Mouse (Mus musculus): ENCODE measurements around the gene Elk1. TPM values are rescaled to one million over a fixed set of nuclear protein-coding genes. Genes with fewer than 3 reads are reported as not detected.

The Elk1 gene
- polyA plus RNA-seq (2012; rRNA removed) (23.7 and 31.3 TPM in 2 replicates), polyA plus RNA-seq (2014; fragmentation: Nextera tagmentation; extraction: Ambion mirVana) (8.1 and 8.7 TPM in 2 replicates)

DNA sequence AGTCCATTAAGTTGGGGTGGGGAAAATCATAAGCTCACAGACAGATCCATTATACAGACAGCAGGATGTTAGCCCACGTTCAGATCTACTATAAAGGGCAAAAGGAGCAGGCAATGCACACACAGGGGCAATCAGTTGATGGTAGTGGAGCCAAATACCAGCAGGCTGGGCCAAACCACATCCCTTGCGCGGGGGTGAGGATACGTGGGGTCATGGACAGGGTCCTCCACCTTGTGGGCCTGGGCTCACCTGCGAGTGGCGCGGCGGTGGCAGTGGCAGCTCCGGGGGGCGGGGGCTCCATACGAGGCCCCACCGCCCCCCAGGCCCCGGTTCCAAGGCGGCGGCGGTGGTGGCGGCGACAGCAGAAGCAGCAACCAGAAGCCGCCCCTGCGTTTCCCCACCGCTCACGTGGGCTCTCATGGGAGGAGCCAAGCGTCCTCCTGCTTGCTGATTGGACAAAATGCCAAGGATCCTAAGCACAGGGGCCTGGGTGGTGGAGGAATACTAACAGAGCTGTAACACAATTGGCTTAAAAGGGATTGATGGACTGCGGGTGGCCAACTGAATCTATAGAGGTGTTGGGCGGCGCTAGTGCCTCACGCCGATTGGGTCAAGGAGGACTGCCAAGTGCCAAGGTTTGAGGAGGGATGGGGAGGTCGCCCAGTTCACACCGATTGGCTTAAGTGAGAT, at the start of gene Elk1:
Gene Elk1 (minus strand): TSS at position 418 of the 690 bp plus-strand sequence.
- Histone ChIP-seq H3K27me3 (ENCODE audit: control insufficient read depth, insufficient read depth, low read length) (no peaks in the 10 kb centered on the region), H3K27ac (replicated peaks; ENCODE audit: low read depth, low read length) (no peak within 1 kb of the TSS), H3K36me3 (ENCODE audit: control insufficient read depth, insufficient read depth, low read length) (no peaks in the 10 kb centered on the region), H3K4me2 (replicated peaks; ENCODE audit: low read depth, low read length, severe bottlenecking) (peak within 1 kb of the TSS; percentile 49), H3K9me3 (ENCODE audit: control insufficient read depth, low read length) (no peaks in the 10 kb centered on the region), H3K4me3 (replicated peaks; ENCODE audit: low read length) (peak within 1 kb of the TSS; percentile 60), H3K4me1 (ENCODE audit: control insufficient read depth, insufficient read depth, low read length) (no peaks in the 10 kb centered on the region), H3K9ac (ENCODE audit: low read depth, low read length, severe bottlenecking) (peak within 1 kb of the TSS; percentile 63)
- TF ChIP-seq POLR2A (IDR thresholded peaks at IDR 0.05; ENCODE audit: borderline replicate concordance, extremely low read depth, insufficient read depth, insufficient read length) = no peak
- ATAC-seq (ENCODE audit: low FRiP score, low read depth) = peak; percentile 97
- 26% methylated on average over 21 of the region's 30 CpGs for WGBS
- peak; percentile 87 for DNase-seq (ENCODE audit: low spot score)

DNA sequence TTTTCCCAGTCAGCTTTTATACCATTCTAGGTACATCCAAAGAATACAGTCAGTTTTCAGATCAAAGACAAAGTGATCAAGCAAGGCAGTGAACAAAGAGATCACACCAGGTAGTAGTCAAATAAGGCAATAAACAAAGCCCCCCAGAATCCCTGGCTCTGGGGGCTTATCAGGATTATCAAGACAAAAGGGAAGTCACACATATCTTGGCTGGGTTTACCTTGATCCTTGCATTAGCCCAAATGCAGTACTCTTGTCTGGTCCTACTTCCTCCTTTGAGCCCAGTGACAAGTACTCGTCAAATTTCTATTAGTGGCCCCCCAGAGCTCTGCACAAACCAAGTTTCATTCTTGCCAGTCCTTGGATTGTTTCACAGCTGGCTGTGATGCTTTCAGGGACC, 30.5 kb upstream of the Elk1 start:
- ATAC-seq (ENCODE audit: low FRiP score, low read depth) (no peak), DNase-seq (ENCODE audit: low spot score) (no peak)
- Histone ChIP-seq H3K4me2 (replicated peaks; ENCODE audit: low read depth, low read length, severe bottlenecking) (no peak overlapping the region), H3K36me3 (ENCODE audit: control insufficient read depth, insufficient read depth, low read length) (0 out of 2 replicates have a peak, but pooled peaks cover under 1% of the 10 kb centered on the region), H3K27ac (replicated peaks; ENCODE audit: low read depth, low read length) (no peak overlapping the region), H3K4me3 (replicated peaks; ENCODE audit: low read length) (no peak overlapping the region), H3K9me3 (ENCODE audit: control insufficient read depth, low read length) (no peaks in the 10 kb centered on the region), H3K27me3 (ENCODE audit: control insufficient read depth, insufficient read depth, low read length) (no peaks in the 10 kb centered on the region), H3K4me1 (ENCODE audit: control insufficient read depth, insufficient read depth, low read length) (no peaks in the 10 kb centered on the region), H3K9ac (ENCODE audit: low read depth, low read length, severe bottlenecking) (no peak overlapping the region)
- 72% methylated on average over 1 of the region's 1 CpGs for WGBS
- TF ChIP-seq POLR2A (IDR thresholded peaks at IDR 0.05; ENCODE audit: borderline replicate concordance, extremely low read depth, insufficient read depth, insufficient read length) = no peak

DNA sequence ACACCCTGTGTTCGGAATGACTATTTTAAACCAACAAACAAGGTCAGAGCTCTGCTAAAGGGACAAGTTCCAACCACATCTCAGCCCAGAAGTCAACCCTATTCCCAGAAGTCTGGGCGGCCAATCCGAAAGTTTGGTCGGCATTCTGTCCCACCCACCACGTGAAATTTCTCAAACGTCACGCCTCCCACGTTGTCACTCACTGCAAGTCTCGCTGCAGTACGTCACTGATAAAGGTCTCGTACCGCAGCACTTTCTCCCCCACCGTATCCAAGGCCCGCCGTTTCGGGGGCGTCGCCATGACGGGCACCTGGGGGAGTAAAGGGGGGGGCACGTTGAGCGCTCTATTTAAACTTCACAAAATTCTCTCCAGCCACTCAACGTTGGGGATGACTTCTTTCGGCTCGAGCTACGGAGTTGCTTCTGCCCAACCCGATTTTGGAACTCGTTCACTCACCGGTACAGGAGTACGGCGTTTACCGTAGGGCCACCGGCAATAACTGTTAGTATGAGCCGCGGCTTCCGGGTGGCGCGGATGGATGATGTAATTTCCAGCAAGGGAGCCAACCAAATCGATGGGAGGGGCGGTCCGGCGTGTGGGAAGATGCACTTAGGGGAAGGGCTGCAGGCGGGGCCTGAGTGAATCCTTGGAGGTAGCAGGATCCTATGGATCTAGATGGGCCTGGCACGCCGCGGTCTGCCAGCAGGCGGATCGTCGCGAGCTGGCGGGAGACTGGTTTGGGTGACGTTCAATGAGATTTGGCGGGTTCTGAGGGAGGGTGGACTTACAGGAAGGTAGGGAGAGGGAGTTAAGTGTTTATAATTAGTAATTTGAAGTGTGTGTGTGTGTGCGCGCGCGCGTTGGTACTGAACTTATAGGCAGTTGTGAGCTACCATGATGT, 11.3 kb upstream of the Elk1 start, which contains the start of gene Uxt:
Gene Uxt (minus strand): TSS at position 541 of the 902 bp plus-strand sequence.
- DNase-seq (ENCODE audit: low spot score) = peak; percentile 87
- Histone ChIP-seq H3K4me3 (replicated peaks; ENCODE audit: low read length) (peak within 1 kb of the TSS; percentile 49), H3K9ac (ENCODE audit: low read depth, low read length, severe bottlenecking) (peak within 1 kb of the TSS; percentile 40; the same call in 1 of the 2 replicates), H3K4me2 (replicated peaks; ENCODE audit: low read depth, low read length, severe bottlenecking) (peak within 1 kb of the TSS; percentile 45), H3K9me3 (ENCODE audit: control insufficient read depth, low read length) (no peaks in the 10 kb centered on the region), H3K4me1 (ENCODE audit: control insufficient read depth, insufficient read depth, low read length) (no peaks in the 10 kb centered on the region), H3K36me3 (ENCODE audit: control insufficient read depth, insufficient read depth, low read length) (no peaks in the 10 kb centered on the region; the same call in 1 of the 2 replicates), H3K27me3 (ENCODE audit: control insufficient read depth, insufficient read depth, low read length) (no peaks in the 10 kb centered on the region), H3K27ac (replicated peaks; ENCODE audit: low read depth, low read length) (peak within 1 kb of the TSS; percentile 80)
- peak; percentile 95 for ATAC-seq (ENCODE audit: low FRiP score, low read depth)
- TF ChIP-seq POLR2A (IDR thresholded peaks at IDR 0.05; ENCODE audit: borderline replicate concordance, extremely low read depth, insufficient read depth, insufficient read length) = 0 out of 2 replicates have a peak, but pooled peaks have one; percentile 36
- 25% methylated on average over 57 of the region's 57 CpGs for WGBS

DNA sequence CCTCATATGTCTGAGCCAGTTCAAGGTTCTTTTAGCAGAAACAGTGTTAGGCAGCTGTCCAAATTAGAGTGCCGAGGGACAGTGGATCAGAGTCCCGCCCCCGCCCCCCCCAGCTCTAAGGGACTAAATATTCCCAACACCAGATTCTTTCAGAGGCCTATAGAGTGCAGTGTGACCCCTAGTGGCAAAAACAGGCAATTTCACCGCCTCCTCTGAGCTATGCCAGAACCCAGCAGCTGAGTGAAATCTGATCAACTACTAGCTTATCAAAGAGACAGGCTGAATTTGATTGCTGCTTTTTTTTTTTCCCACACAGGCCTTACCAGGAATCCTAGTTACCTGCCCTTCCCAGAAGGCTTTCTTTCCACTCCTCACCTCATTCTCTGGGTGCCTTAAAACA, 4.4 kb downstream of the Elk1 start:
- Histone ChIP-seq H3K27me3 (ENCODE audit: control insufficient read depth, insufficient read depth, low read length) (no peaks in the 10 kb centered on the region), H3K27ac (replicated peaks; ENCODE audit: low read depth, low read length) (no peak overlapping the region), H3K9me3 (ENCODE audit: control insufficient read depth, low read length) (no peaks in the 10 kb centered on the region), H3K4me3 (replicated peaks; ENCODE audit: low read length) (no peak overlapping the region), H3K36me3 (ENCODE audit: control insufficient read depth, insufficient read depth, low read length) (no peaks in the 10 kb centered on the region), H3K4me2 (replicated peaks; ENCODE audit: low read depth, low read length, severe bottlenecking) (no peak overlapping the region), H3K9ac (ENCODE audit: low read depth, low read length, severe bottlenecking) (no peak overlapping the region), H3K4me1 (ENCODE audit: control insufficient read depth, insufficient read depth, low read length) (no peaks in the 10 kb centered on the region)
- ATAC-seq (ENCODE audit: low FRiP score, low read depth) (no peak), DNase-seq (ENCODE audit: low spot score) (peak; percentile 54)
- 5% methylated on average over 4 of the region's 4 CpGs for WGBS
- TF ChIP-seq POLR2A (IDR thresholded peaks at IDR 0.05; ENCODE audit: borderline replicate concordance, extremely low read depth, insufficient read depth, insufficient read length) = no peak

DNA sequence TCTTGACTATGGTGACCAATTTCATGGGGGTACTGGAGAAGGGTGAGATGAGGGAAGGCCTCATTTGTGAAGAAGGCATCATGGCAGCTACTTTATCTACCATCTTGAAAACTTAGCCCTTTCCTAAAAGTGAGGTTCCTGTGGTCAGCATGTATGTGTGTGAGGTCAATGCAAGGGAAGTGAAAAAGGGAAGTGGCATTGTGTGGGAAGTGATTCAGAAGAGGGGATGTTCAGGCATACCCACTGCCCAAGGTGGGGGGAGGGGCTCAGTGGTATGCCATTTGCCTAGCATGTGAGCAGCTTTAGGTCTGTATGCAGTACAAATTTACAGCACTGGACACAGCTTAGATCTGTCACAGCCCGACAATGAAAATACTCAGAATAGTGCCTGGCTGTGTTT, 18.4 kb downstream of the Elk1 start:
- H3K4me2 ChIP-seq (replicated peaks; ENCODE audit: low read depth, low read length, severe bottlenecking) = no peak overlapping the region
- no peak for TF ChIP-seq POLR2A (IDR thresholded peaks at IDR 0.05; ENCODE audit: borderline replicate concordance, extremely low read depth, insufficient read depth, insufficient read length)
- no peaks in the 10 kb centered on the region for H3K9me3 ChIP-seq (ENCODE audit: control insufficient read depth, low read length)
- peaks cover 16% of the 10 kb centered on the region for H3K36me3 ChIP-seq (ENCODE audit: control insufficient read depth, insufficient read depth, low read length)
- H3K9ac ChIP-seq (ENCODE audit: low read depth, low read length, severe bottlenecking) = no peak overlapping the region
- no peaks in the 10 kb centered on the region for H3K4me1 ChIP-seq (ENCODE audit: control insufficient read depth, insufficient read depth, low read length)
- DNase-seq (ENCODE audit: low spot score) = no peak
- WGBS = 67% methylated on average over 1 of the region's 1 CpGs
- no peaks in the 10 kb centered on the region for H3K27me3 ChIP-seq (ENCODE audit: control insufficient read depth, insufficient read depth, low read length)
- no peak overlapping the region for H3K27ac ChIP-seq (replicated peaks; ENCODE audit: low read depth, low read length)
- ATAC-seq (ENCODE audit: low FRiP score, low read depth) = no peak
- no peak overlapping the region for H3K4me3 ChIP-seq (replicated peaks; ENCODE audit: low read length)
